Mouse (Mus musculus) bone marrow macrophage, adult 2 months (primary cell): Measurements from ENCODE around the gene Rabep1.

Source experiments
- CTCF ChIP-seq: IDR thresholded peaks from 2 replicates; pipeline ENCODE4 v1.5.1; 2012; ENCODE audit warnings: low read depth, mild to moderate bottlenecking, low read length, moderate library complexity
- POLR2A ChIP-seq: IDR thresholded peaks from 2 replicates; pipeline ENCODE4 v1.6.1; 2012; ENCODE audit warnings: mild to moderate bottlenecking, low read depth, low read length, borderline replicate concordance

- TF ChIP-seq CTCF = no peak
- TF ChIP-seq POLR2A = no peak
Measured at GRCm38 (mm10) chr11:70845457-70845978, 940 bp downstream of the Rabep1 start.
